Mouse (Mus musculus): ENCODE measurements around the gene Olfr211.

GRCm38 (mm10) chr6:116493742-116494141 is 4.9 kb downstream of the Olfr211 start:
- TF ChIP-seq CTCF (conservative IDR thresholded peaks at IDR 0.05; ENCODE audit: insufficient read depth, insufficient read length, low read depth, low read length) (no peak), POLR2A (IDR thresholded peaks at IDR 0.05; ENCODE audit: low read depth, low read length) (no peak)
